Mouse (Mus musculus) mouse embryonic stem cell (cell line): Measurements from ENCODE around the gene Padi6.

ENCODE experiments used
- in situ Hi-C, 2 experiments: fragments of 300-500 bp; cut with MboI; formaldehyde crosslinking; loops; 1 replicate in 1 of 2; 3 replicates in 1 of 2; pipeline ENCODE4 v1.14.3; 2019 to 2020; ENCODE audit warnings: low sequenced_read_pairs in 2 of 2, low pct_unique_long_range_greater_than_20kb in 1 of 2, mixed read lengths in 1 of 2; ENCODE audit not compliant: unreplicated experiment in 1 of 2

Gene Padi6

DNA sequence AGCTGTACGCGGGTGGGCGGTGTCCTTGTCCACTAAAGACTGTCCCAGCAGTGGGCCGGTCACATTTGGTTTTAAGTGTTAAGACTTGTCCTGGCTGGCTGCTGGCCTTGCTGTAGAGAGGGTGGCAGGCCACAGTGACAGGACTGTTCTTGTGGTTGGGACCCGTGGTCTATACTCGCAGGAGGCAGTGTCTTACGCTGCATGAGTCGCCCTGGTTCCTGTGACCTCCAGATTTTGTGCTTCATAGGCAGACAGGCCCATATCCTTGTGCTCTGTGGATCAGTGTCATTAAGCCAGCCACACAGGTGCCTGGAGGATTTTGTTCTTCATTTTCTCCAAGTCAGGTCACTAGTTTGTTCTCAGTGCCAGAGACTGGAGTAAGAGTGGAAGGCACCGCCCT lies 24.0 kb downstream of the Padi6 start:
- in situ Hi-C loops: no loop called here

DNA sequence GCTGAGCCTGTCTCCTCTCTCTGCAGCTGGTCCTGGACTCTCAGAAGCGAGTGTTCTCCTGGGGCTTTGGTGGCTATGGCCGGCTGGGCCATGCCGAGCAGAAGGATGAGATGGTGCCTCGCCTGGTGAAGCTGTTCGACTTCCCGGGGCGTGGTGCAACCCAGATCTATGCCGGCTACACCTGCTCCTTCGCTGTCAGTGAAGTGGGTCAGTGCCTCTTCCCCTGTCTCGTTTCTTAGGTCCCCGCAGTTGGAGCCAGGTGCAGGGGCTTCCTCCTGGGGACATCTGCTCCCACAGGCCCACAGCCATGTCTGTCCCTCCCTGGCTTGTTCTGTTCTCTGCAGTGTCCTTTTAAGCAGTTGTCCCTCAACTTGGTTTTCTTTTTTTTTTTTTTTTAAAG lies 25.4 kb downstream of the Padi6 start:
- in situ Hi-C loops: no loop called here

DNA sequence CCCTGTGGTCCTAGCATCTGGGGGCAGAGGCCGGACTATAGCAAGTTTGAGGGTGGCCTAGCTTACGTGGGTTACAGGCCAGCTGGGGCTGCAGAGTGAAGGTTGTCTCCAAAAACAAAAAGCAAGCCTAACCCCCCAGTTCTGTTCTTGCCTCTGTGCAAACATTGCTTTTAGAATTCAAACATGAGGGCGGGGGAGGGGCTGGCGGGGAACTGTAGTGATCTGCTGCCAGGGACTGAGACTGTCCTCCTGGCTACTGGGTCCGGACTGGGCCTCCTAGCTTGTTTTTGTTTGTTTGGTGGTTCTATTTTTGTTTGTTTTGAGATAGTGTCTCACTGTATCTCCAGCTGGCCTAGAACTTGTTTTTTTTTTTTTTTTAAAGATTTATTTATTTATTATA lies 27.9 kb downstream of the Padi6 start:
- in situ Hi-C loops: no loop called here

DNA sequence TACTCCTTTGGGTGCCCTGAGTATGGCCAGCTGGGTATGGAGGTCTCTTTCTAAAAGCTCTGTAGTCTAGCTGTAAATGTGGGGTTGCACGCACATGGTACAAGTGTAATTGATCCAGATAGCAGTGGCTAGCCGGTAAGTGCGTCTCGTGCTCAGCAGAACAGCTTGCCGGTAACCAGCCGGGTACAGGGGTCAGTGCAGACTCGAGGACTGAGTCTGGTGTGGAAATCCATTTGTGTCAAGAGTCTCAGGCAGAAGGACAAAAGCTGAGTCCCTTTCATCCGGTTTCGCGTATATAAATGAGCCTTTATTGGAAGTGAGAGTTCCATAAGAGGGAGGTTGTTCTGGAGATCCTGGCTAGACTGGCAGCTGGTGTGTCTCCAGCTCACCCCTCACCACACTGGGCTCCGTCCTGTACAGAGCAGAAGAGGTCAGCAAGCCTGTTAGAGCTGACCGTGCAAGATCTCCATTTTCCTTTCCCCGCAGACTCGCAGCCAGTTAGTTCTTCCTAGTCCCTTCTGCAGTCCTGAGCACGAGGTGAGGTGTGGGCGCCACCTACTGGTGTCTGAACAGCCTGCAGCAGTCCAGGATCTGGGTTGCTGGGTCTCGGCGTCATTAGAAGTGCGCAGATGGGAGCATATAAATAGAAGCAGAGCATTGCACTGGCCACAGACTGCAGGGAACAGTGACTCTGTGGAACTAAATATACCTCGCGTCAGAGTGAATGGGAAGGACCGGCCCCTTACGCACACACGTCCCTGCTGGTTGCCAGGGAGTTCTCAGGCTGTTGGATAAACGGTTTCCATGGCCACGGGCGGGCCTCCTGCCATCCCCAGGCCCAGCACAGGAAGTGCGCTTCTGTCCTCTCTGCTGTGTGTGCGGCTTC lies 28.7 kb downstream of the Padi6 start:
- in situ Hi-C loops: no loop called here

DNA sequence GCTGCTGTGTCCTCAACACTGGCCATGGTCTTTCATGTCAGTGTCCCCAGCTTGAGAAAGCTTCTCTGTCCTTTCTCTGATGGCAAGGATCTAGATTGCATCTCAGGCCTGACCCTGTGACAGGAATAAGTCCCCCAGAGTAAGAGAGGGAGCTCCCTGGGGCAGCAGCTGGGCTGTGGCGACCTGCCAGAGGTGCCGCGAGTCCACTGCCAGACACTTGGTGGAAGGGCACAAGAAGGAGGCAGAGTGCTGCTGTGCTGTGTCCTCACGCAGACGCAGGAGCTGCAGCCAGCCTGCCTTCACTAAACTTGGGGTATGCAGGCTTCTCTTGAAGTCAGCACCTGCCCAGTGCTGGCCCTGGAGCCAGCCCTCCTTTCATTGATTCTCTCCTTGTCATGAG lies 31.1 kb downstream of the Padi6 start:
- in situ Hi-C loops: no loop called here

DNA sequence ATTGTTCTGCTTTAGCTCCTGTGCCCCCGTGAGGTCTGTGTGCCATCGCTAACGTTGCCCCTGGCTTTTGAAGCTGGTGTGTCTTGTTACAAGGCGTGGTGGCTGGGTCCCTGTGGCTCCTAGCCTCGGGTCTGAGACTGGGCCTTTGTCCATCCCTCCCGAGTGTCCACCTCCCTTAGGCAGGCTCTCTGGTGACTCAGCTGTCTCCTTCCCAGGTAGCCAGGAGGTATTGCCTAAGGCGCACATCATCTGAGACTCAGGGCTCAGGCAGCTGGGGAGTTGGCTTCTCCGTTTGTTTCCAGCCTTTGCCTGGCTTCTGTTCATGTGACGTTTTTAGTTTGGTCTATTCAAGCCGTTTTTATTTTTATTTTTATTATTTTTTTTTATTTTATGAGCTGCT lies 31.7 kb downstream of the Padi6 start:
- in situ Hi-C loops: no loop called here

DNA sequence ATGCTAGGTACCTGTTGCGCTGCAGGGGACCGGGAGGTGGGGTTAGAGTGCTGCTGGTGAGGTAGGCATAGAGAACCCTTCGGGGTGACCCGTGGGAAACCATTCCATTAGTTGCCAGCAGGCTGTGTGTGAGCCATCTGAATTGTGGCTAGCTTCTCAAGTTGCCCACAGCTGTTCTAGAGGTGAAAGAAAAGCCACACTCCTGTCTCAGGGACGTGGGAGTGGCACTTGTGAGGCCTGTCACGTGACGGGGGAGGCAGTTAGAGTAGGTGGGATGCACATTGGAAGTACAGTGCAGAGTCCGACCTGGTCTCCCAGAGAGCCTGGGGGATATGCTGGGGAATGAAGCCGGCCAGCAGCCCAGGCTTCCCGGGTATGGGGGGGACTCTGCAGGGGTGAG lies 32.8 kb downstream of the Padi6 start:
- in situ Hi-C loops: no loop called here

DNA sequence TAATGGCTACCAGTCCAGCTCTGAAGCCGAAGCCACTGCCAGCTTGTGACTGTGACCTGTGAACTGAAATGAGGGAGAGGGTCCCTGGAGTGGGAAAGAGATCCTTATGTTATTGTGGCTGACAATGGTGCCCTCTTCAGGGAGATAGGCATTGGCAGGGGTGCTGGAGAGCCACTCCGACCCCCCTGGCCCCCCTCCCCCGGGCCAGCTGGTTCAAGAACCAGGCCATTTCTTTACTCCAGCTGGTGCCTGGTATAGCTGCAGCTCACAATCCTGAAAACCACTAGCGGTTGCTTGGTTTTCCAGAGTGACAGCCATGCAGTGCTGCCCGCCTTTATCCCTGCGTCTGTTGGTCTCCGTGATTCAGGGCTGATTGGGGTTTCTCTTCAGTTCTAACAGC lies 33.3 kb downstream of the Padi6 start:
- in situ Hi-C loops: no loop called here

DNA sequence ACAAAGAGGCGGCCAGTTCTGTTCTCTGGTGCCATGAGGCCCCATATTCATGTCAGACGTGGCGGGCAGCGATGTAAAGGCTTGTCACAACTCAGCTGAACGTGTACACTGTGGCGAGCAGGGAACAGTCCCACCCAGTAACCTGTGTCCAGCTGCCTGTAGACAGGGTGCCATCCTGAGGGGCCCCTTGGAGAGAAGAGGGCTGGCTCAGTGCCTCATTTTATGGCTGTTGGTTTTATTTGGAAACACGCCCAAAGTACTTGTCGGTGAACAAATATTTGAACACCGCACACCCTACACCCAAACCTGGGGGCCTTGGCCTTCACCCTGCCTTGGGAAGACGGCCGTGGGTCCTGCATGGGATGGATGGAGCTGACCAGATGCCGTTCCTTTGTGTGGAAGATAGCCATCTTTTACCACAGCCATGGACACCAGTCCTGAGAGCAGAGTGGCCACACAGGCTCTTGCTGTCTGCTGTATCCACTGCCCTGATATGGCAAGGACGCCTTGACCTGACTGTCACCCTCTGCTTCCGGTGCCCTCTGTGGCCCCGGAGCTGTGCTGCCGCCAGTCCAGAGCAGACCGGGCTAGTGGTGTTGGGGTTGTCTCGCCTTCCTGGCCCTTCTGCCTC lies 34.0 kb downstream of the Padi6 start:
- in situ Hi-C loops: no loop called here

DNA sequence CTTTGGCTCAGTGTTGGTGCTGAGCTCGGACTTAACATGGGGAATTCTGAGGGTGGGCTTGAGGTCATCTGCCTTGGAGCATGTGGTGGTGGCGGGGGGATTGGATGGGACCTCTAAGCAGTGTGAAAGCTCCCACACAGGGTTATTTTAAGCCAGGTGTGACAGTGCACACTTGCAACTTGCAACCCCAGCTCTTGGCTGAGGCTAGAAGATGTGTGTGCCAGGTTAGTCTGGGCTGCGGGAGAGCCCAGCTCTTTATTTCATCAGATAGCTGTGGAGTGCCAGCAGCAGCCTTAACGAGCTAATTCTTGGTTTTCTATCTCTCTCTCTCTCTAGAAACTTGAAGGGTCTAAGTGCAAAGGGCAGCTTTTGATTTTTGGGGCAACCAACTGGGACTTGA lies 34.8 kb downstream of the Padi6 start:
- in situ Hi-C loops: no loop called here

DNA sequence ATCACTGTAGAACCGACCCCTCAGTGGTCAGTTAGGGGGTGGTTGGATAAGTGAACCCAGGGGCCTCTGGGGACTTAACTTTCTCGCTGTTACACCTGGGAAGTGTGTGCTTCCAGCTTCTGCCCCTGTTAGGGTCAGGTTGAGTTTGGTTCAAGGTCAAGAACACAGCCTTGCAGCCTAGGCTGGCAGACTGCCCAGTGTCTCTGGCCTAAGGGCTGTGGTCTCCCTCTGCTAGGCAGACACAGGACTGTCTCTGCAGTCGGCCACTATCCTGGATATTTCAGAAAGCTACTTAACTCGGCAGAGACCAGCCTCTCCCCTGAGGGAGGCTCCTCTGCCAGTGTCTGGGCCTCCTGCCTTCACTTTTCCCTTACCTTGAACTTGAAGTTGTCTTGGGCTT lies 38.3 kb downstream of the Padi6 start:
- in situ Hi-C loops: no loop called here

DNA sequence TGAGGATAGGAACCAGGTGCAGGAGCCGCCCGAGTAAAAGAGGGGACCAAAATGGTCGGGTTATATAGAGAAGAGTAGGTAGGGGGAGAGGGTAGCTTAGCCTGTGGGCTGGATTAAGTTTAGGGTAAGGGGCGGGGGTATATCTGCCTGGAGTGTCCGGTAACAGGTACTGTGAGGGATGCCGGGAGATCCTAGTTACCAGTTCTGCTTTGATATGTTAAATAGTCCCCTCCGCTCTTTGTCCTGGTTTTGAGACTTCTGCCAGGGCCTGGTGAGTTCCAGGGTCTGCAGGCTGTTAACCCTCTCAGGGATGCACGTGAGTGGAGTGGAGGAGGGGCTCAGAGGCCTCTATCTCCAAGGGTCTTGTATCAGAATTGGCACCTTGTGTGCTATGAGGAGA lies 38.8 kb downstream of the Padi6 start:
- in situ Hi-C loops: no loop called here

DNA sequence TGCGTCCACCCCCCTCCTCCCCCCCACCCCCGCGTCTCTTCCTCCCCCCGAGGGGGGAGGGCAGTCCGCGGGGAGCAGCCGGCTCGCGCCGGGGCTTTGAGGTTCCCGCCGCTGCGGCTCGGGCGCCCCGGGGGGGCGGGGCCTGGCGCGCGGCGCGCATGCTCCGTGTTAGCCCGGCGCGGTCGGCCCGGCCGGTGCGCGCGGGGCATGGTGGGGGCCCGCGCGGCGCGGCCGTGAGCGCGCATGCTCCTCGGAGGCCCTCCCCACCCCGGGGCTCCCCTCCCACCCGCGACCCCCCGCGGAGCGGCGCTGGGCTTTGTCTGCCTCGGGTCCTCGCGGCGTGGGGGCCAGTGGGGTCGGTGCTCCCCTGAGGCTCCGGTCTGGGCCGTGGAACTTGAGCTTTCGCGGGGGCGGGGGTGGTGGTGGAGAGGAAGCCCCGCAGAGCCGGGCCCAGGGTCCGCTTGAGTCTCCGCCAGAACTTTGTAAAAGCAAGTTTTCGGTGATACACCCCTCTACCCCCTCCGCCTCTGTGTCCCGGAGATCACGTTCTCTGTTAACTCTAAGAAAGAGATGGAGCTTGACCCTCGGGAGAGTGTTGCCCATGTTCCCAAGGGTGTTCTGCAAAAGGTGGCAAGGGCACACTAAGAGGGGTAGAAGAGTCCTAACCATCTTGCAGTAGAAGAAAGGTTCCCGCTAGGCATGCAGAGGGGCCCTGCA lies 39.7 kb downstream of the Padi6 start:
- in situ Hi-C loops: no loop called here

DNA sequence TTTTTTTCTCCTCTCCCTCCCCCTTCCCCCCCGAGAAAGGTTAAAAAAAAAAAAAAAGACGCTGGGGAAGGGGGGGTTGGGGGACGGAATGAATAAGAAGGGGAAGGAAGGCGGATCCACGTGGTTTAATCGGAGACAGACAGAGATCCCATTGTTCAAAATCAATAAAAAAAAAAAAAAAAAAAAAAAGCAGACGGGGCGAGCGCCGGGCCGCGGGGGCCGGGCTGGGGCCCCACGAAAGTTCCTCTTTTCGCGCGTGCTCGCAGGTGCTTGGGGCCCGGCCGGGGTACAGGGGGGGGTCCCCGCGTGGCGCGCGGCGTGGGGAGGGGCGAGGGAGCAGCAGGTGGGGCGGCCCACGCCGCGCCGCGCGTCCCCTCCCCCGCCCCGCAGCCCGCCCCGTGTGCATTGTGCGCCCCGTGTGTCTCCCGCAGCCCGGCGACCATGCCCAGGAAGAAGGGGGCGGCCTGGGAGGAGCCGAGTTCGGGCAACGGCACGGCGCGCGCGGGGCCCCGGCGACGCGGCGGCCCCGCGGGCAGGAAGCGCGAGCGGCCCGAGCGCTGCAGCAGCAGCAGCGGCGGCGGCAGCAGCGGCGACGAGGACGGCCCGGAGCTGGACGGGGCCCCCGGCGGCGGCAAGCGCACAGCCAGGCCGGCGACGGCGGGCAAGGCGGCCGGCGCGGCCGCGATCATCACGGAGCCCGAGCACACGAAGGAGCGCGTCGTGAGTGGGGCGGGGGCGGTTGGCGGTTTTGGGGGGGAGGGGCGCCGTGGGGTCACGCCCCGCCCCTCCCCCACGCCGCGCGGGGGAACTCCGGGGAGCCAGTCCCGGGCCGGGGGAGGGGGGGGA lies 40.5 kb downstream of the Padi6 start:
- in situ Hi-C loops: no loop called here

DNA sequence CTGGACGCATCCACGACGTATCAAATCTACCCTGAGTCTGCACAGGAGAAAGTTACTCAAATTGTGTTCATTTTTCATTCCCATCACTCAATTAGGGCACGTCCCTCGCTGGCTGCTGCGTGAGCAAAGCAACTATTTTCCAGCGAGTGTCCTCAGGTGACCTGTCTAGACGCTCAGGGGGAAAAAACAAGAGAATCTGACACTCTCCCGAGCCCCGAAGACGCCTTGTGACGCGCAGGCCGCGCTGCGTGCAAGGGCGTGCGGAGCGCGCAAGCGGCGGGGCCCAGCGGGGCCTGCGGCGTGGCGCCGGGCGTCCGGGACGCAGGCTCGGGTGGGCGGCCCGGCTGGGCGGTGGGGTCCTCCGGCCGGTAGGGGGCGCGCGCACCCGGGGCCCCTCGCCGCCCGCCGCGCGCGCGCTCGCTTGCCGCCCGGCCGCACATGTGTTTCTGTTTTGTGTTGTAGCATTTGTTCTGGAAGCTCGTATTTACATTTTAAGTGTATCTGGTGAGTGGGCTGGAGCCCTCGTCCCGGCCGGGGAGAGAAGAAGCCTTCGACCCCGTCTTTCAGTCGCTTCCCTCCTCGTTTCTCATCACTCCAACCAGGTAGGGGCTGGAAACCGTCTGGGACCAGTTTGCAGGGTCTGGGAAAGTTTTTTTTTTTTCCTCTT lies 41.3 kb downstream of the Padi6 start:
- in situ Hi-C loops: no loop called here

DNA sequence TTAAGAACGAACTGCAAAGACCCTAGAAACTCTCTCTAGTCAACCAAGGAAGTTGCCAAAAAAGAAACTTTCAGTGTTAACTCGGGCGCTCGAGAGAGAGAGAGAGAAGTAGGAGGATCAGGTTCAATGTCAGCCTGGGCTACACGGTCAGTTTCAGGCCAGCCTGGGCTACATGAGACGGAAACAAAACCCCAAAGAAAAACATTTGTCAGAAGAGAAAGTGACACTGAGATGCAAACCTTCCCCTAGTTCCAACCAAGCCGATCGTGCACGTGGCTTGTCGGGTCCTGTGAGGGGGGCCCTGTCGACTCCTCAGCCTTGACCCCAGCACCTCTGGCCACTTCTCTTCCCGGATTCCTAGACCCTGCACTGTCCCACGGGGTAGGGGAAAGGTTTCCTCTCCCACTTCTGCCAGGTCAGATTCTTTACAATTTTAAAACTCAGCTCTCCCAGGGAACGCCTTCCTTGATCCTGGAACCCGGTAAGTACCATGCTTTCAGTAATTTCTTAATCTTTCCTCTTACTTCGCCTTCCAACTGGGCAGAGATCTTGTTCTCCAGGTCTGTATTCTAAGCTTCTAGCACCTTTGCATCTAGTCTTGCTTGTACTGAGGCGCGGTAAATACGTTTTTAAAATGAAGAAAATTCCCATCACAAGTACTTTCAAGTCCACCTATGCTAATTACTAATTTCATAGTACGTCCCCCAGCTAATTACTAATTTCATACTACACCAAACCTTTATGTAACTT lies 42.0 kb downstream of the Padi6 start, which contains the start of gene Rcc2:
TSS of gene Rcc2 (plus strand) at position 273 of the 750 bp plus-strand sequence.
- in situ Hi-C loops: no loop called here

DNA sequence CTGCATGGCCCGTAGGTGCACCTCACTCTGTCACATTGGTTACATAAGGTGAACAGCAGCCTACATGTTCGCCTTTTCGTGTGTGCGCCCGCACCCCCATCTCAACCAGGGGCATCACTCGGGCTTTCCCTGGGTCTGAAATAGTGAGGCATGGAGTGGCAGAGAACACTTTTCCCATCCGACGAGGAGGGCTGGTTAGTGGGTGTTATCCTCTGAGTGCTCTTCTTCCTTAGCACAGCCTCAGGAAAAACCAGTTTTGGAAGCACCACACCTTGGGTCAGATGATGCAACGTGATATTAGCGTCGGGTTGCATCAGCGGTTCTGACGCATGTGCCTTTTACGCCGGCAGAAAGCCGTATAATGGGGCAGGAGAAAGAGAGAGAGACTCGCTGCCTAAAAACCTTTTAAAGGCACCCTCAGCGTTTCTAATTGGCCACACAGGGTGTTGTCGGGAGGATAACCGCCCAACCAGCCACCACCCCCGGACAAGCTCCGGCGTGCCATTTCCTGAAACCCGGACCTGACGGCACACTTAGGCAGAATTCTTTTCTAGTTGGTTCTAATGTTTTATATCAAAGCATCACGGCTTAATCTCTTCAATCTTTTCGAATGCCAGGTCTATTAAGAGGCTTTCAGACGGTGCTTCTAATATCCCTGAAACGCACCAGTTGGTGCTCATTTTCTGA lies 42.9 kb downstream of the Padi6 start:
- in situ Hi-C loops: no loop called here
